ENCODE assay signal across 16 mouse cellular contexts in the genomic region with DNA sequence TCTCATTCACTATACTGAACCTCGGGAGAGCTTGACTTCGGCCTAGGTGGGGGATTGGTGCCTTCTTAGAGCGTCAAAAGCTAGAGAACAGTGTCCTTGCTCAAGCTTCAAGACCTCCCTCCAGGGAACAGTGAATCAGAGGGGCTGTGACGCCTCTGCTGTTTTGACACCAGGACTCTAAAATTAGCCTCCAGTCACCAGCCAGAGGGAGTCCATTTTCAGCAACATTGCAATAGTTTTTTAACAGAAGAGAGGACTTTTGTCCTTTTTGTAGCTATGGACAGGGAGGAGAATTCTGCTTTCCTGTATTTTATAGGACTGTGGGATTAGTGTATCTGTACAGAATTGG. TPM values are rescaled to one million over a fixed set of nuclear protein-coding genes. Genes with fewer than 3 reads are reported as not detected.
DNase-seq lines count a peak whose midpoint lies in the region; ATAC-seq and TF ChIP-seq lines count a peak whose summit lies in the region.
"Had no signal": no experiment of that assay in that cellular context is flagged by ENCODE, and none has a peak within 500 bp of the region (broad histone marks: within the 10 kb centered on the region; RNA-seq: fewer than 3 reads in every experiment).

No protein-coding gene starts in this region.

- TF ChIP-seq POLR2A in myocyte (IDR thresholded peaks at IDR 0.05; ENCODE audit: insufficient read length, low read depth): no peak

- intact Hi-C loops in gastrocnemius, adult 2 months (cut with DNase I): no loop called here
- intact Hi-C loops in gastrocnemius, postnatal 36 days (cut with DNase I): no loop called here
- intact Hi-C loops in heart, postnatal 10 days (cut with DNase I): no loop called here

- no peak overlapping the region for H3K9ac ChIP-seq in lung, postnatal 0 days (replicated peaks; ENCODE audit: low read depth)
- H3K9ac ChIP-seq: forebrain, embryonic 12.5 days; liver, embryonic 15.5 days had no signal

- DNase-seq in gastrocnemius, adult 2 months: peak; percentile 58
- no peak for DNase-seq in gastrocnemius, postnatal 36 days
- peak; percentile 34 to 38 for DNase-seq in heart, postnatal 10 days
- DNase-seq in heart, postnatal 4 days: no peak
- DNase-seq in lung, postnatal 0 days (ENCODE audit: low spot score): peak; percentile 58
- DNase-seq in lung, postnatal 4 days: no peak
- no peak for DNase-seq in cerebellum, adult 11-12 months
- DNase-seq: embryo, embryonic 11 days; lung, postnatal 36 days; thymus, postnatal 4 days had no signal

- TF ChIP-seq CTCF in gastrocnemius, adult 2 months (IDR thresholded peaks at IDR 0.05): no peak
- TF ChIP-seq CTCF in lung, postnatal 0 days (IDR thresholded peaks at IDR 0.05): no peak

- H3K27ac ChIP-seq in gastrocnemius, adult 2 months: peak overlapping the region; percentile 88
- peak overlapping the region; percentile 70 for H3K27ac ChIP-seq in lung, postnatal 0 days (ENCODE audit: low read length)
- H3K27ac ChIP-seq: forebrain, embryonic 12.5 days; liver, embryonic 15.5 days; midbrain, embryonic 10.5 days had no signal

- WGBS in lung, postnatal 0 days: 75% methylated on average over 4 of the region's 4 CpGs

- H3K36me3 ChIP-seq in lung, postnatal 0 days (ENCODE audit: insufficient read depth, low read length): no peaks in the 10 kb centered on the region
- no peaks in the 10 kb centered on the region for H3K36me3 ChIP-seq in myocyte (ENCODE audit: control insufficient read depth, insufficient read depth)

- no peak for TF ChIP-seq EP300 in lung, postnatal 0 days (IDR thresholded peaks at IDR 0.05)

- no peaks in the 10 kb centered on the region for H3K79me2 ChIP-seq in myocyte (ENCODE audit: control insufficient read depth, insufficient read depth)

- no peak overlapping the region for H3K4me2 ChIP-seq in lung, postnatal 0 days (replicated peaks; ENCODE audit: low read depth, low read length)
- peak overlapping the region; percentile 69 for H3K4me2 ChIP-seq in myocyte (ENCODE audit: low read depth)
- H3K4me2 ChIP-seq: forebrain, embryonic 12.5 days; liver, embryonic 15.5 days had no signal

- H3ac ChIP-seq in myocyte (ENCODE audit: control insufficient read depth, insufficient read length): no peak overlapping the region

- no peak overlapping the region for H3K4me3 ChIP-seq in gastrocnemius, adult 2 months
- no peak overlapping the region for H3K4me3 ChIP-seq in lung, postnatal 0 days (ENCODE audit: low read depth, low read length)
- H3K4me3 ChIP-seq in myocyte: no peak overlapping the region
- H3K4me3 ChIP-seq: forebrain, embryonic 12.5 days; liver, embryonic 15.5 days; midbrain, embryonic 10.5 days had no signal

- no peaks in the 10 kb centered on the region for H3K4me1 ChIP-seq in lung, postnatal 0 days (ENCODE audit: insufficient read depth, low read depth, low read length)
- H3K4me1 ChIP-seq: forebrain, embryonic 12.5 days; midbrain, embryonic 10.5 days had no signal

- H3K9me3 ChIP-seq in lung, postnatal 0 days (ENCODE audit: low read length): no peaks in the 10 kb centered on the region
- H3K9me3 ChIP-seq: forebrain, embryonic 12.5 days; liver, embryonic 15.5 days; midbrain, embryonic 10.5 days had no signal

- no peaks in the 10 kb centered on the region for H3K27me3 ChIP-seq in lung, postnatal 0 days (replicated peaks; ENCODE audit: insufficient read depth, low read length)
- no peaks in the 10 kb centered on the region for H3K27me3 ChIP-seq in myocyte (ENCODE audit: control insufficient read depth, insufficient read depth, insufficient read length)
- H3K27me3 ChIP-seq: forebrain, embryonic 12.5 days; liver, embryonic 15.5 days had no signal

- no peak for ATAC-seq in lung, postnatal 0 days
- ATAC-seq: hindbrain, embryonic 16.5 days; intestine, postnatal 0 days had no signal

TF ChIP-seq in myocyte, 11 proteins besides CTCF, POLR2A, EP300 and RAD21:
- TF ChIP-seq SRF (IDR thresholded peaks at IDR 0.05; ENCODE audit: control insufficient read depth, insufficient read length, low read depth) (no peak), E2F4 (IDR thresholded peaks at IDR 0.05; ENCODE audit: insufficient read depth) (no peak), POLR2AphosphoS2 (IDR thresholded peaks at IDR 0.05; ENCODE audit: insufficient read length, low read depth) (no peak), CEBPB (IDR thresholded peaks at IDR 0.05; ENCODE audit: insufficient read depth, poor library complexity, severe bottlenecking) (no peak), REST (IDR thresholded peaks at IDR 0.05; ENCODE audit: insufficient read depth, insufficient read length) (no peak)

RNA-seq across cellular contexts. Expression of a gene that starts 51.4 kb away (rescaled TPM):
- 1 to 10 TPM; 1.0 TPM for total RNA-seq in gastrocnemius, adult 2 months (2021)
- 1 to 10 TPM; 1.2 to 1.7 TPM for total RNA-seq in gastrocnemius, postnatal 36 days (2021)
- total RNA-seq in heart, postnatal 10 days (2021): 1 to 10 TPM; 4.4 to 6.4 TPM
- 1 to 10 TPM; 3.1 to 3.3 TPM for total RNA-seq in heart, postnatal 4 days (2021)
- polyA plus RNA-seq in lung, postnatal 0 days (2015; fragmentation: Nextera tagmentation; extraction: Ambion mirVana): 5.5 and 6.5 TPM in 2 replicates
- 0.19 TPM for polyA plus RNA-seq in myocyte (2012; fragmentation: generic; extraction: Trizol)

RNA-seq across cellular contexts. Expression of a gene that starts 51.5 kb away (rescaled TPM):
- 1 to 10 TPM; 4.3 to 4.5 TPM for total RNA-seq in gastrocnemius, adult 2 months (2021)
- total RNA-seq in gastrocnemius, postnatal 36 days (2021): 1 to 10 TPM; 5.8 to 5.9 TPM
- total RNA-seq in heart, postnatal 10 days (2021): 10 to 100 TPM; 29.4 to 33.7 TPM
- total RNA-seq in heart, postnatal 4 days (2021): 10 to 100 TPM; 26.4 to 28.6 TPM
- 26.2 and 34.8 TPM in 2 replicates for polyA plus RNA-seq in lung, postnatal 0 days (2015; fragmentation: Nextera tagmentation; extraction: Ambion mirVana)
- 51.9 TPM for polyA plus RNA-seq in myocyte (2012; fragmentation: generic; extraction: Trizol)

Comparison
In these comparisons a context has a peak if more than half of its experiments do, and no peak if none do; other contexts are left out.
1. DNase-seq: peak in gastrocnemius, adult 2 months (single experiment), heart, postnatal 10 days (2 of 2) and lung, postnatal 0 days (single experiment); none in gastrocnemius, postnatal 36 days (0 of 2), heart, postnatal 4 days (single experiment), lung, postnatal 4 days (0 of 2) and cerebellum, adult 11-12 months (single experiment).